Mouse (Mus musculus): ENCODE measurements at regions not wholly inside any gene's neighbourhood (a gene's known extent, or its start where the extent isn't known, plus 50 kb on each side); places are given as distances from the start of the nearest gene placed in this dataset.

GRCm38 (mm10) chr1:184394559-184395194 lies 337.7 kb downstream of the Hlx start:
- no peak for TF ChIP-seq CTCF (IDR thresholded peaks at IDR 0.05; ENCODE audit: extremely low read depth, insufficient read depth, low read length)
- TF ChIP-seq POLR2A (IDR thresholded peaks at IDR 0.05; ENCODE audit: extremely low read depth, insufficient read depth, low read length): no peak
- H3K27ac ChIP-seq (ENCODE audit: insufficient read depth, low read length): no peak overlapping the region
- no peaks in the 10 kb centered on the region for H3K4me1 ChIP-seq (ENCODE audit: control insufficient read depth, insufficient read depth, low read length)

GRCm38 (mm10) chr1:184384088-184384823 lies 348.2 kb downstream of the Hlx start:
- Histone ChIP-seq H3K4me1 (ENCODE audit: control insufficient read depth, insufficient read depth, low read length) (no peaks in the 10 kb centered on the region), H3K27ac (ENCODE audit: insufficient read depth, low read length) (no peak overlapping the region), H3K4me3 (ENCODE audit: insufficient read depth, low read length) (no peak overlapping the region)
- TF ChIP-seq POLR2A (IDR thresholded peaks at IDR 0.05; ENCODE audit: extremely low read depth, insufficient read depth, low read length): no peak
- TF ChIP-seq CTCF (IDR thresholded peaks at IDR 0.05; ENCODE audit: extremely low read depth, insufficient read depth, low read length): no peak

More at GRCm38 (mm10) chr1:184394559-184395194, 337.7 kb downstream of the Hlx start:
- H3K4me3 ChIP-seq (ENCODE audit: insufficient read depth, low read length): no peak overlapping the region

GRCm38 (mm10) chr1:184378665-184379064 lies 344.6 kb upstream of the 1700056E22Rik start:
- Histone ChIP-seq H3K4me1 (ENCODE audit: control insufficient read depth, insufficient read depth, low read length) (no peaks in the 10 kb centered on the region), H3K4me3 (ENCODE audit: insufficient read depth, low read length) (no peak overlapping the region), H3K27ac (ENCODE audit: insufficient read depth, low read length) (no peak overlapping the region)
- TF ChIP-seq CTCF (IDR thresholded peaks at IDR 0.05; ENCODE audit: extremely low read depth, insufficient read depth, low read length) (no peak), POLR2A (IDR thresholded peaks at IDR 0.05; ENCODE audit: extremely low read depth, insufficient read depth, low read length) (no peak)

GRCm38 (mm10) chr1:184365026-184365425 lies 330.9 kb upstream of the 1700056E22Rik start:
- Histone ChIP-seq H3K4me3 (ENCODE audit: insufficient read depth, low read length) (no peak overlapping the region), H3K4me1 (ENCODE audit: control insufficient read depth, insufficient read depth, low read length) (no peaks in the 10 kb centered on the region), H3K27ac (ENCODE audit: insufficient read depth, low read length) (no peak overlapping the region)
- no peak for TF ChIP-seq CTCF (IDR thresholded peaks at IDR 0.05; ENCODE audit: extremely low read depth, insufficient read depth, low read length)
- no peak for TF ChIP-seq POLR2A (IDR thresholded peaks at IDR 0.05; ENCODE audit: extremely low read depth, insufficient read depth, low read length)

GRCm38 (mm10) chr1:184358226-184358568 lies 324.1 kb upstream of the 1700056E22Rik start:
- TF ChIP-seq POLR2A (IDR thresholded peaks at IDR 0.05; ENCODE audit: extremely low read depth, insufficient read depth, low read length) (no peak), CTCF (IDR thresholded peaks at IDR 0.05; ENCODE audit: extremely low read depth, insufficient read depth, low read length) (no peak)
- Histone ChIP-seq H3K4me1 (ENCODE audit: control insufficient read depth, insufficient read depth, low read length) (no peaks in the 10 kb centered on the region), H3K4me3 (ENCODE audit: insufficient read depth, low read length) (no peak overlapping the region), H3K27ac (ENCODE audit: insufficient read depth, low read length) (no peak overlapping the region)

GRCm38 (mm10) chr1:184357474-184358225 lies 323.5 kb upstream of the 1700056E22Rik start:
- no peak overlapping the region for H3K27ac ChIP-seq (ENCODE audit: insufficient read depth, low read length)
- no peak overlapping the region for H3K4me3 ChIP-seq (ENCODE audit: insufficient read depth, low read length)
- no peaks in the 10 kb centered on the region for H3K4me1 ChIP-seq (ENCODE audit: control insufficient read depth, insufficient read depth, low read length)
- no peak for TF ChIP-seq CTCF (IDR thresholded peaks at IDR 0.05; ENCODE audit: extremely low read depth, insufficient read depth, low read length)
- TF ChIP-seq POLR2A (IDR thresholded peaks at IDR 0.05; ENCODE audit: extremely low read depth, insufficient read depth, low read length): no peak

- H3K27ac ChIP-seq (ENCODE audit: insufficient read depth, low read length): no peak overlapping the region
- no peak overlapping the region for H3K4me3 ChIP-seq (ENCODE audit: insufficient read depth, low read length)
- H3K4me1 ChIP-seq (ENCODE audit: control insufficient read depth, insufficient read depth, low read length): no peaks in the 10 kb centered on the region
- TF ChIP-seq CTCF (IDR thresholded peaks at IDR 0.05; ENCODE audit: extremely low read depth, insufficient read depth, low read length): no peak
- no peak for TF ChIP-seq POLR2A (IDR thresholded peaks at IDR 0.05; ENCODE audit: extremely low read depth, insufficient read depth, low read length)
Observed at GRCm38 (mm10) chr1:184353832-184354449, 319.8 kb upstream of the 1700056E22Rik start.

GRCm38 (mm10) chr1:184351760-184352159 lies 317.7 kb upstream of the 1700056E22Rik start:
- H3K4me1 ChIP-seq (ENCODE audit: control insufficient read depth, insufficient read depth, low read length): no peaks in the 10 kb centered on the region
- H3K4me3 ChIP-seq (ENCODE audit: insufficient read depth, low read length): no peak overlapping the region
- no peak for TF ChIP-seq POLR2A (IDR thresholded peaks at IDR 0.05; ENCODE audit: extremely low read depth, insufficient read depth, low read length)
- TF ChIP-seq CTCF (IDR thresholded peaks at IDR 0.05; ENCODE audit: extremely low read depth, insufficient read depth, low read length): no peak
- H3K27ac ChIP-seq (ENCODE audit: insufficient read depth, low read length): no peak overlapping the region

GRCm38 (mm10) chr1:184344829-184345228 lies 310.7 kb upstream of the 1700056E22Rik start:
- H3K4me1 ChIP-seq (ENCODE audit: control insufficient read depth, insufficient read depth, low read length): no peaks in the 10 kb centered on the region
- TF ChIP-seq POLR2A (IDR thresholded peaks at IDR 0.05; ENCODE audit: extremely low read depth, insufficient read depth, low read length) (no peak), CTCF (IDR thresholded peaks at IDR 0.05; ENCODE audit: extremely low read depth, insufficient read depth, low read length) (no peak)
- H3K27ac ChIP-seq (ENCODE audit: insufficient read depth, low read length): no peak overlapping the region
- H3K4me3 ChIP-seq (ENCODE audit: insufficient read depth, low read length): no peak overlapping the region

All from cortical plate, adult 2 months (tissue).